Mouse (Mus musculus) left cerebral cortex, postnatal 14 days (tissue): Measurements from ENCODE around the gene Syp. TPM values are rescaled to one million over a fixed set of nuclear protein-coding genes. Genes with fewer than 3 reads are reported as not detected.

ENCODE experiments used
- DNase-seq, 2 experiments: peaks; one replicate each; pipeline ENCODE4 v3.0.0; 2021 to 2022; ENCODE audit warnings: low spot score in 2 of 2, mixed read lengths in 1 of 2
- intact Hi-C: fragments of 180-260 bp; cut with DNase I; formaldehyde crosslinking; loops from one replicate; pipeline ENCODE4 v1.15.1; 2025
- total RNA-seq, 2 experiments: library from RNA; stranded (reverse); gene quantifications; 2 replicates each; pipeline ENCODE4 v1.2.3; 2021

Syp gene
- total RNA-seq, 2 experiments from 2014 or later, result 2,344 to 2,346 TPM

GRCm38 (mm10) chrX:7690486-7690885 is 52.2 kb downstream of the Syp start:
- intact Hi-C loops, result loop anchor here (10.0 kb wide), 1 partner anchor 266 kb away; no protein-coding TSS in a partner anchor
- no peak for DNase-seq

GRCm38 (mm10) chrX:7692862-7693261 is 54.6 kb downstream of the Syp start:
- intact Hi-C loops, result loop anchor here (10.0 kb wide), 1 partner anchor 268 kb away; no protein-coding TSS in a partner anchor
- no peak for DNase-seq

- intact Hi-C loops, result loop anchor here (10.0 kb wide), 1 partner anchor 272 kb away; no protein-coding TSS in a partner anchor
- DNase-seq, result no peak
These were observed 58.2 kb downstream of the Syp start for GRCm38 (mm10) chrX:7696520-7696919.

GRCm38 (mm10) chrX:7696954-7697381 is 58.7 kb downstream of the Syp start, which contains the start of gene Gpkow:
Gpkow (plus strand) TSS chrX:7697131.
- intact Hi-C loops, result loop anchor here (10.0 kb wide), 1 partner anchor 272 kb away; no protein-coding TSS in a partner anchor
- peak; percentile 85 to 91 for DNase-seq

Other genes starting within 250 kb of the Syp start
- gene Foxp3, start 64.8 kb upstream of the Syp start, total RNA-seq, result not detected
- 10 to 100 TPM; 16.4 to 16.7 TPM for gene Ppp1r3f, start 64.2 kb upstream of the Syp start, total RNA-seq
- 10 to 100 TPM; 26.2 to 26.3 TPM for gene Ccdc22, start 33.0 kb upstream of the Syp start, total RNA-seq
- under 1 TPM in 1 of 2 experiments, not detected in 1; 0.19 TPM for gene Cacna1f, start 31.4 kb upstream of the Syp start, total RNA-seq
- gene Prickle3, start 18.8 kb downstream of the Syp start, total RNA-seq, result 1 to 10 TPM; 1.3 to 1.8 TPM
- gene Plp2, start 32.9 kb downstream of the Syp start, total RNA-seq, result 10 to 100 TPM in 1 of 2 experiments, 1 to 10 TPM in 1; 9.1 to 12.4 TPM
- under 1 TPM; 0.11 to 0.15 TPM for gene Magix, start 42.8 kb downstream of the Syp start, total RNA-seq
- 10 to 100 TPM; 33.7 to 34.6 TPM for gene Gpkow, start 58.7 kb downstream of the Syp start, total RNA-seq
- gene Wdr45, start 75.9 kb downstream of the Syp start, total RNA-seq, result 10 to 100 TPM; 44.9 to 53.6 TPM
- not detected for gene Gm45208, start 83.8 kb downstream of the Syp start, total RNA-seq
- 100 to 1,000 TPM; 102 to 110 TPM for gene Praf2, start 90.0 kb downstream of the Syp start, total RNA-seq
- 10 to 100 TPM; 23.1 to 23.8 TPM for gene Ccdc120, start 112.4 kb downstream of the Syp start, total RNA-seq
- 10 to 100 TPM; 35.9 to 37.3 TPM for gene Tfe3, start 124.1 kb downstream of the Syp start, total RNA-seq
- 10 to 100 TPM; 83.3 to 92.9 TPM for gene Gripap1, start 151.3 kb downstream of the Syp start, total RNA-seq
- 1 to 10 TPM; 9.7 TPM for gene Kcnd1, start 183.8 kb downstream of the Syp start, total RNA-seq
- 10 to 100 TPM; 61.1 to 68.2 TPM for gene Otud5, start 202.9 kb downstream of the Syp start, total RNA-seq
- gene Pim2, start 239.8 kb downstream of the Syp start, total RNA-seq, result 10 to 100 TPM; 53.9 to 56.1 TPM
- gene Slc35a2, start 245.6 kb downstream of the Syp start, total RNA-seq, result 10 to 100 TPM; 46.3 to 56.3 TPM